Mouse (Mus musculus): ENCODE data around the gene Ect2. TPM values are rescaled to one million over a fixed set of nuclear protein-coding genes. Genes with fewer than 3 reads are reported as not detected.

Ect2 gene
- polyA plus RNA-seq, 1 experiment from 2014 or later: 52.3 TPM

DNA sequence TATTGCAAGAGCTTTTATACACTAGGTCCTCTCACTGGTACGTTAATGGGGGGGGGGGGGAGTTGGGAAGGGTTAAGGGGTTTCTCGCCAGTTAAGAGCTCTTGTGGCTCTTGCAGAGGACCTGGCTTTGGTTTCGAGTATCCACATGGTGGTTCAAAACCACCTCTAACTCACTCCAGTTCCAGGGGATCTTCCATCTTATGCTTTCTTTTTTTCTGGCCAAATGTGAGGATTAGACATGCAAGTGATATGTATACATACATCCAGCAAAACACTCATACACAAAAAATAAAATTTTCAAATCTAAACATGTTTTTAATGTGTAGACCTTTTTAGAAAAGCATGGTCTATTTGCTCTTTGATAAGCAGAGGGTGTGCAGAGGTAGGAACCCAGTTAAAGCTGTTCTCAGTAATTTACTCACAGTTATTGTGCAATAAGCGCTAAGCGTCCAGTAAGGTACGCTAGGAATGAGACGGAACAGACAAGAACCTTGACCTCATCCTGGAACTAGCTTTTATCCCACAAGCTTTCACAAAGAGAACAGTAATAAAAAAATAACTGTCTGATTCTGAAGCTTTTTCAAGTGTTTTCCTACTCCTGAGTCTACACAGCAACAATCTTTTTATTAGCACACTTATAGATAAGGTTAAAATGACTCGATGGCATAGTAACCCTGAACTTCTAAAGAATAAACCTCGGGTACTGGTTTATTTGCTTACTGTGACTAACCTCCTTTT, 2.3 kb upstream of the Ect2 start:
- WGBS: 63% methylated on average over 9 of the region's 9 CpGs
- peaks cover 7 to 34% of the 10 kb centered on the region in 2 experiments; a peak in 3 of 4 replicates for H3K4me1 ChIP-seq (ENCODE audit: control insufficient read depth in 2 of 2, insufficient read depth in 2 of 2, low read length in 2 of 2)
- peak overlapping the region; percentile 59; the same call in 1 of the 2 replicates for H3K9ac ChIP-seq (ENCODE audit: low read length)
- no peaks in the 10 kb centered on the region for H3K36me3 ChIP-seq (ENCODE audit: control insufficient read depth, insufficient read depth, low read length)
- no peaks in the 10 kb centered on the region for H3K27me3 ChIP-seq (ENCODE audit: control insufficient read depth, insufficient read depth, low read length)
- no peak for ATAC-seq (ENCODE audit: insufficient number of reproducible peaks, insufficient read depth, low FRiP score, low read depth)
- no peak overlapping the region for H3K4me2 ChIP-seq (ENCODE audit: low read length)
- H3K9me3 ChIP-seq (ENCODE audit: control insufficient read depth, low read length): no peaks in the 10 kb centered on the region
- no peak overlapping the region for H3K4me3 ChIP-seq (ENCODE audit: control insufficient read depth in 1 of 2, insufficient read depth in 1 of 2, low read depth in 1 of 2, low read length in 2 of 2)
- peak overlapping the region; percentile 89 to 93 for H3K27ac ChIP-seq (replicated peaks in 1 of 2; ENCODE audit: control insufficient read depth in 1 of 2, insufficient read depth in 1 of 2, low read depth in 2 of 2, low read length in 2 of 2)

DNA sequence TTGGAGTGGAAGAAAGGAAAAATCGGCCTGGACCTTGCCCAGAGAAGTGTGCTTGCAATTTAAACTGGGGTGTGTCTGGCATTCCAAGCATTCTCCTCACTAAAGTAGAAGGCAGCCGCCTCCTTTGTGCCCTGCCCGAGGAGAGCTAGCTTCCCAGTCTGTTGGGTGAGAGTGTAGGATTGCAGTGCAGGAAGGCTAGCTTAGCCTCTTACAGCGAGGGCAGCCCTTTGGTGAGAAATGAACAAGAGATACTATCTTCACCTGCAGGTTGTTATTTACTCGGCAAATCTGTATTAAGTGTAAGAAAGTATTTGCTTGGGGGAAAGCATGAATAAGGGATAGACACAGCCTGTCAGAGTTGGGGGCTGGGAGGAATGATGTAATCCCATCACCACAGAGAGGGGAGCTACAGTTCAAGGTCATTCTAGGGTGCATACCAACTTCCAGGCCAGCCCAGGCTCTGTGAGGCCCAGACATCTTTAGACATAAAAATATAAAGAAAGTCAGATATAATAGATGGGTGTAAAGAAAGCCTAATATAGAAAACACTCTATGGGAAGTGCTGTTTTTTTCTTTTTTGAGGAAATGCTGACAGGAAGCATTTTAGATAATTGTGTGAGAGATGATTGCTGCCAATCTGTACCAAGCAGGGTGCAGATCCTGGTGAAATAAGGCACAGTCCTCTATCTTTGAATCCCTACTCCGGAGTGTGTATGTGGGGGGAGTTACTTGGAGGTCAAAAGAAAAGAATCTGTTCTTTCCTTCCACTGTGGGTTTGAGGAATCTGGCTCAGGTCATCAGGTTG, 1.6 kb upstream of the Ect2 start:
- peak overlapping the region; percentile 89 to 93 for H3K27ac ChIP-seq (replicated peaks in 1 of 2; ENCODE audit: control insufficient read depth in 1 of 2, insufficient read depth in 1 of 2, low read depth in 2 of 2, low read length in 2 of 2)
- 0 out of 2 replicates have a peak, but pooled peaks cover 3% of the 10 kb centered on the region for H3K36me3 ChIP-seq (ENCODE audit: control insufficient read depth, insufficient read depth, low read length)
- peak overlapping the region; percentile 59 for H3K9ac ChIP-seq (ENCODE audit: low read length)
- peak overlapping the region; percentile 18; the same call in 1 of the 2 replicates for H3K4me2 ChIP-seq (ENCODE audit: low read length)
- WGBS: 8% methylated on average over 6 of the region's 6 CpGs
- no peak overlapping the region for H3K4me3 ChIP-seq (ENCODE audit: control insufficient read depth in 1 of 2, insufficient read depth in 1 of 2, low read depth in 1 of 2, low read length in 2 of 2)
- no peak for ATAC-seq (ENCODE audit: insufficient number of reproducible peaks, insufficient read depth, low FRiP score, low read depth)
- no peaks in the 10 kb centered on the region for H3K9me3 ChIP-seq (ENCODE audit: control insufficient read depth, low read length)
- H3K4me1 ChIP-seq (ENCODE audit: control insufficient read depth in 2 of 2, insufficient read depth in 2 of 2, low read length in 2 of 2): peaks cover 7 to 34% of the 10 kb centered on the region in 2 experiments; a peak in 3 of 4 replicates
- H3K27me3 ChIP-seq (ENCODE audit: control insufficient read depth, insufficient read depth, low read length): no peaks in the 10 kb centered on the region

DNA sequence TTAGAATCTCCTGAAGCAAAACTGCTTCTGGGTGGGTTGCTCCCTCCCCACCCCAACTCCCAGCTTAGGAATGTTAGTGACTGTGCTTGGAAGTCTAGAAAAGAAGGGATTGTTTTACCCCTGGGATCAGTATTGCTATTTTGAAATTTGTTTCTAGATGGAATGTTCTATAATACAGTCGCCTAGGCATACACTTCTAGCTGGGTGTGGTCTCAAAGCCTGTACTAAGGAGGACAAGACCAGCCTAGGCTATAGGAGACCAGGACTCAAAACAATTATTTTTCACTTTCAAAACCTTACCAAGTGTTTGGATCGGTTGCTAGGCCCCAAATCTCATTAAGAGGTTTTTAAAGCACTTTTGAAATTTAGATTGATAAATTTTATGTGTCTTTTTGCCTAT, 602 bp upstream of the Ect2 start:
- no peaks in the 10 kb centered on the region for H3K27me3 ChIP-seq (ENCODE audit: control insufficient read depth, insufficient read depth, low read length)
- ATAC-seq (ENCODE audit: insufficient number of reproducible peaks, insufficient read depth, low FRiP score, low read depth): no peak
- H3K4me3 ChIP-seq (ENCODE audit: control insufficient read depth in 1 of 2, insufficient read depth in 1 of 2, low read depth in 1 of 2, low read length in 2 of 2): peak overlapping the region; percentile 31 to 98; a peak in 3 of 4 replicates
- H3K4me2 ChIP-seq (ENCODE audit: low read length): peak overlapping the region; percentile 61
- WGBS: 54% methylated on average over 2 of the region's 2 CpGs
- peaks cover 11% of the 10 kb centered on the region; the same call in 1 of the 2 replicates for H3K36me3 ChIP-seq (ENCODE audit: control insufficient read depth, insufficient read depth, low read length)
- H3K4me1 ChIP-seq (ENCODE audit: control insufficient read depth in 2 of 2, insufficient read depth in 2 of 2, low read length in 2 of 2): peaks cover 7 to 34% of the 10 kb centered on the region in 2 experiments; a peak in 3 of 4 replicates
- H3K9me3 ChIP-seq (ENCODE audit: control insufficient read depth, low read length): no peaks in the 10 kb centered on the region
- H3K27ac ChIP-seq (replicated peaks in 1 of 2; ENCODE audit: control insufficient read depth in 1 of 2, insufficient read depth in 1 of 2, low read depth in 2 of 2, low read length in 2 of 2): peak overlapping the region; percentile 89 to 93
- H3K9ac ChIP-seq (ENCODE audit: low read length): peak overlapping the region; percentile 59

DNA sequence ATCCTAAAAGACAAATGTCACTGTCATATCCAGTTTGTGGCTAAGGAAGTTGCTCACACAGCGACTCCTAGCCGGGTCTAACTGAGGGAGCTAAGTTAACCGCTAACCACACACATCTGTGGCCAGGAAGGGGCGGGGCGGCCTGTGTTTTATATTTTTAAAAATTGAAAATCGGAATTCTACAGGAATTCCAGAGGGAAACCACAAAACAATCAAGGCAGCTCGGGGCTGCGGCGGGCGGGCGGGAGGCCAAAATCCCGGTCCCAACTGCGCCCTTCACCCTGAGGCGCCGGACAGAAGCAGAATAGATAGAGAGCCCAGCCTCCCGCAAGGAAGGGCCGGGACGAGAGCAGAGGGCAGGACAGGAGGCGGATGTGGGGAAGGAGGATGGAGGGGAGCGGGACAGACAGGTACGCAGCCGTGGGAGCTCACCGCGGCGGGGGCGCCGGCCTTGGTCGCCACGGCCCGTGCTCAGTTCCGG, 447 bp downstream of the Ect2 start:
- Histone ChIP-seq H3K36me3 (ENCODE audit: control insufficient read depth, insufficient read depth, low read length) (peaks cover 19% of the 10 kb centered on the region), H3K9ac (ENCODE audit: low read length) (peak overlapping the region; percentile 92), H3K9me3 (ENCODE audit: control insufficient read depth, low read length) (no peaks in the 10 kb centered on the region), H3K4me2 (ENCODE audit: low read length) (peak overlapping the region; percentile 76), H3K4me3 (ENCODE audit: control insufficient read depth in 1 of 2, insufficient read depth in 1 of 2, low read depth in 1 of 2, low read length in 2 of 2) (peak overlapping the region; percentile 81 to 98), H3K27me3 (ENCODE audit: control insufficient read depth, insufficient read depth, low read length) (no peaks in the 10 kb centered on the region), H3K4me1 (ENCODE audit: control insufficient read depth in 2 of 2, insufficient read depth in 2 of 2, low read length in 2 of 2) (peaks cover 7 to 34% of the 10 kb centered on the region in 2 experiments; a peak in 3 of 4 replicates), H3K27ac (replicated peaks in 1 of 2; ENCODE audit: control insufficient read depth in 1 of 2, insufficient read depth in 1 of 2, low read depth in 2 of 2, low read length in 2 of 2) (peak overlapping the region; percentile 81 to 83)
- under 1% methylated on average over 28 of the region's 31 CpGs for WGBS
- ATAC-seq (ENCODE audit: insufficient number of reproducible peaks, insufficient read depth, low FRiP score, low read depth): peak; percentile 20; the same call in 1 of the 2 replicates

DNA sequence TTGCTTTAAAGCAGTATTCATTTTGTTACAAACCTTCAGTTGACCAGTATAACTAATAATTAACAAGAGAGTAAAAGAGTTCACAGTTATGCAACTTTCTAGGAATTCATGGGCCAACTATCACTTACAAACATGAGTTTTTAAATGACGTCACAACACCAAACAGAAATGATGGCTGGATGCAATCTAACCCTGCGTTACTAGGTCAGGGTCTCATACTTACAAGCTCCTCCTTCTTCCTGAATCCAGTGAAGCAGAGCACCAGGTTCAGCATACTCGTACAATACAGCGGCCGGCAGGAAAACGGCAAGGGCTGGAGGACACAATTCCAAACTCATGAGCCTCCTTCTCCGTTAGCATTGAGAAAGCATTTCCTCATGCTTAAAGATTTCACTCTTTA, 7.9 kb downstream of the Ect2 start:
- Histone ChIP-seq H3K4me2 (ENCODE audit: low read length) (no peak overlapping the region), H3K27me3 (ENCODE audit: control insufficient read depth, insufficient read depth, low read length) (no peaks in the 10 kb centered on the region), H3K4me1 (ENCODE audit: control insufficient read depth in 2 of 2, insufficient read depth in 2 of 2, low read length in 2 of 2) (no peaks in the 10 kb centered on the region), H3K9ac (ENCODE audit: low read length) (no peak overlapping the region), H3K36me3 (ENCODE audit: control insufficient read depth, insufficient read depth, low read length) (peaks cover 87% of the 10 kb centered on the region), H3K4me3 (ENCODE audit: control insufficient read depth in 1 of 2, insufficient read depth in 1 of 2, low read depth in 1 of 2, low read length in 2 of 2) (no peak overlapping the region), H3K9me3 (ENCODE audit: control insufficient read depth, low read length) (no peaks in the 10 kb centered on the region), H3K27ac (replicated peaks in 1 of 2; ENCODE audit: control insufficient read depth in 1 of 2, insufficient read depth in 1 of 2, low read depth in 2 of 2, low read length in 2 of 2) (no peak overlapping the region)
- WGBS: 92% methylated on average over 7 of the region's 7 CpGs
- ATAC-seq (ENCODE audit: insufficient number of reproducible peaks, insufficient read depth, low FRiP score, low read depth): no peak

DNA sequence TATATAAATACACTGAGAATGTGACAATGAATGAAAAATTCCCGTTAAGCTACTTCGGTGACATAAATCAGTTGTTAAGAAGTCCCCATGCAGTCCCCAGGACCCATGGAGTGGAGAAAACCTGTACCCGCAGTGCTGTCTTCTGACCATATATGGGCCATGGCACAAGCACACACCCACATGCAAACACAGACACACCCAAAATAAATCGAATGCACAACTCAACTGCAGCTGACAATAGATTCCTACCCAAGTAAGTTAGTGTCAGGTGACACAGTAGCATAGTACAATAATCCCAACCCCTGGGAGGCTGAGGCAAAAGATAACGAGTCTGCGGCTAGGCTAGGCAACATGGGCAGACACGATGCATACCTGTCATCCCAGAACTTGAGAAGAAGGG, 10.1 kb downstream of the Ect2 start:
- WGBS: 83% methylated on average over 7 of the region's 7 CpGs
- Histone ChIP-seq H3K4me1 (ENCODE audit: control insufficient read depth in 2 of 2, insufficient read depth in 2 of 2, low read length in 2 of 2) (no peaks in the 10 kb centered on the region), H3K27ac (replicated peaks in 1 of 2; ENCODE audit: control insufficient read depth in 1 of 2, insufficient read depth in 1 of 2, low read depth in 2 of 2, low read length in 2 of 2) (no peak overlapping the region), H3K27me3 (ENCODE audit: control insufficient read depth, insufficient read depth, low read length) (no peaks in the 10 kb centered on the region), H3K9me3 (ENCODE audit: control insufficient read depth, low read length) (no peaks in the 10 kb centered on the region), H3K4me3 (ENCODE audit: control insufficient read depth in 1 of 2, insufficient read depth in 1 of 2, low read depth in 1 of 2, low read length in 2 of 2) (no peak overlapping the region), H3K36me3 (ENCODE audit: control insufficient read depth, insufficient read depth, low read length) (peaks cover 91% of the 10 kb centered on the region), H3K4me2 (ENCODE audit: low read length) (no peak overlapping the region), H3K9ac (ENCODE audit: low read length) (no peak overlapping the region)
- no peak for ATAC-seq (ENCODE audit: insufficient number of reproducible peaks, insufficient read depth, low FRiP score, low read depth)

DNA sequence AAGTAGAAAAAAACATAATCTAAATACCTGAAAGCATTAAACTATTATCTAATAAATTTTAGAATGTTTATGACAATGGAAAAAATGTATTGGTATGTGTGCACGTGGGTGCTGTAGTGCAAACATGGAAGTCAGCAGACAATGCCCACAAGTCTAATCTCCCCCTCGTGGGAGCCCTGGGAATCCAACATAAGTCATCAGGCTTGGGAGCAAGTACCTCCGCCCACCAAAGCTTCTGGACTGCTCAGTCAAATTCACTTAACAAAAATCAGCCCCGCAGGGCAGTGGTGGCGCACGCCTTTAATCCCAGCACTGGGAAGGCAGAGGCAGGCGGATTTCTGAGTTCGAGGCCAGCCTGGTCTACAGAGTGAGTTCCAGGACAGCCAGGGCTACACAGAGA, 13.6 kb downstream of the Ect2 start:
- 85% methylated on average over 7 of the region's 8 CpGs for WGBS
- H3K9ac ChIP-seq (ENCODE audit: low read length): no peak overlapping the region
- no peak overlapping the region for H3K4me2 ChIP-seq (ENCODE audit: low read length)
- H3K4me3 ChIP-seq (ENCODE audit: control insufficient read depth in 1 of 2, insufficient read depth in 1 of 2, low read depth in 1 of 2, low read length in 2 of 2): no peak overlapping the region
- H3K27me3 ChIP-seq (ENCODE audit: control insufficient read depth, insufficient read depth, low read length): no peaks in the 10 kb centered on the region
- no peaks in the 10 kb centered on the region for H3K4me1 ChIP-seq (ENCODE audit: control insufficient read depth in 2 of 2, insufficient read depth in 2 of 2, low read length in 2 of 2)
- H3K9me3 ChIP-seq (ENCODE audit: control insufficient read depth, low read length): no peaks in the 10 kb centered on the region
- peaks cover 90% of the 10 kb centered on the region for H3K36me3 ChIP-seq (ENCODE audit: control insufficient read depth, insufficient read depth, low read length)
- no peak for ATAC-seq (ENCODE audit: insufficient number of reproducible peaks, insufficient read depth, low FRiP score, low read depth)
- no peak overlapping the region for H3K27ac ChIP-seq (replicated peaks in 1 of 2; ENCODE audit: control insufficient read depth in 1 of 2, insufficient read depth in 1 of 2, low read depth in 2 of 2, low read length in 2 of 2)

All from heart, embryonic 14.5 days (tissue).